Mouse (Mus musculus): ENCODE measurements around the gene Ttc17. TPM values are rescaled to one million over a fixed set of nuclear protein-coding genes. Genes with fewer than 3 reads are reported as not detected.
A peak's percentile ranks its signal among the peaks of the same experiment; 100 is the strongest.

Gene Ttc17
- polyA plus RNA-seq, 1 experiment from 2014 or later = 19.2 TPM

GRCm38 (mm10) chr2:94268835-94269234, 137.7 kb downstream of the Ttc17 start:
- Histone ChIP-seq H3K4me1 (replicated peaks) (peaks cover 22% of the 10 kb centered on the region), H3K27ac (no peak overlapping the region), H3K36me3 (no peaks in the 10 kb centered on the region), H3K9me3 (no peaks in the 10 kb centered on the region), H3K4me2 (no peak overlapping the region), H3K9ac (replicated peaks) (no peak overlapping the region), H3K27me3 (peaks cover 73% of the 10 kb centered on the region), H3K4me3 (replicated peaks) (no peak overlapping the region)
- ATAC-seq (ENCODE audit: insufficient number of reproducible peaks, insufficient read depth, low FRiP score, low TSS enrichment, low read depth) = no peak
- 89% methylated on average over 8 of the region's 8 CpGs for WGBS

GRCm38 (mm10) chr2:94267213-94267850, 139.2 kb downstream of the Ttc17 start:
- Histone ChIP-seq H3K4me3 (replicated peaks) (no peak overlapping the region), H3K9me3 (no peaks in the 10 kb centered on the region), H3K27me3 (peaks cover 71% of the 10 kb centered on the region), H3K36me3 (no peaks in the 10 kb centered on the region), H3K9ac (replicated peaks) (no peak overlapping the region), H3K4me1 (replicated peaks) (peaks cover 23% of the 10 kb centered on the region), H3K4me2 (no peak overlapping the region), H3K27ac (no peak overlapping the region)
- 35% methylated on average over 4 of the region's 4 CpGs for WGBS
- no peak for ATAC-seq (ENCODE audit: insufficient number of reproducible peaks, insufficient read depth, low FRiP score, low TSS enrichment, low read depth)

- Histone ChIP-seq H3K36me3 (no peaks in the 10 kb centered on the region), H3K9me3 (no peaks in the 10 kb centered on the region), H3K4me1 (replicated peaks) (peaks cover 23% of the 10 kb centered on the region), H3K9ac (replicated peaks) (no peak overlapping the region), H3K27me3 (peaks cover 70% of the 10 kb centered on the region), H3K27ac (no peak overlapping the region), H3K4me2 (no peak overlapping the region), H3K4me3 (replicated peaks) (no peak overlapping the region)
- ATAC-seq (ENCODE audit: insufficient number of reproducible peaks, insufficient read depth, low FRiP score, low TSS enrichment, low read depth) = no peak
- 19% methylated on average over 7 of the region's 7 CpGs for WGBS
Measured at GRCm38 (mm10) chr2:94266381-94267160, 139.9 kb downstream of the Ttc17 start.

- peak overlapping the region; percentile 66 for H3K4me2 ChIP-seq
- no peaks in the 10 kb centered on the region for H3K36me3 ChIP-seq
- H3K4me1 ChIP-seq (replicated peaks) = peaks cover 23% of the 10 kb centered on the region
- no peaks in the 10 kb centered on the region for H3K9me3 ChIP-seq
- H3K27ac ChIP-seq = no peak overlapping the region
- ATAC-seq (ENCODE audit: insufficient number of reproducible peaks, insufficient read depth, low FRiP score, low TSS enrichment, low read depth) = no peak
- peak overlapping the region; percentile 18 for H3K4me3 ChIP-seq (replicated peaks)
- peaks cover 70% of the 10 kb centered on the region for H3K27me3 ChIP-seq
- no peak overlapping the region for H3K9ac ChIP-seq (replicated peaks)
- WGBS = 9% methylated on average over 16 of the region's 16 CpGs
Measured at GRCm38 (mm10) chr2:94265221-94266191, 141.0 kb downstream of the Ttc17 start.

GRCm38 (mm10) chr2:94264631-94265098, 141.8 kb downstream of the Ttc17 start:
- Histone ChIP-seq H3K4me2 (peak overlapping the region; percentile 66), H3K9ac (replicated peaks) (0 out of 2 replicates have a peak overlapping the region, but pooled peaks have one; percentile 40), H3K4me3 (replicated peaks) (peak overlapping the region; percentile 18), H3K27me3 (peaks cover 70% of the 10 kb centered on the region), H3K27ac (no peak overlapping the region), H3K36me3 (no peaks in the 10 kb centered on the region), H3K4me1 (replicated peaks) (peaks cover 23% of the 10 kb centered on the region), H3K9me3 (no peaks in the 10 kb centered on the region)
- no peak for ATAC-seq (ENCODE audit: insufficient number of reproducible peaks, insufficient read depth, low FRiP score, low TSS enrichment, low read depth)
- under 1% methylated on average over 12 of the region's 12 CpGs for WGBS

- Histone ChIP-seq H3K27ac (no peak overlapping the region), H3K9ac (replicated peaks) (no peak overlapping the region), H3K27me3 (peaks cover 70% of the 10 kb centered on the region), H3K4me3 (replicated peaks) (peak overlapping the region; percentile 18), H3K9me3 (no peaks in the 10 kb centered on the region), H3K4me2 (peak overlapping the region; percentile 66), H3K36me3 (no peaks in the 10 kb centered on the region), H3K4me1 (replicated peaks) (peaks cover 23% of the 10 kb centered on the region)
- no peak for ATAC-seq (ENCODE audit: insufficient number of reproducible peaks, insufficient read depth, low FRiP score, low TSS enrichment, low read depth)
- WGBS = 2% methylated on average over 2 of the region's 2 CpGs
Measured at GRCm38 (mm10) chr2:94264006-94264405, 142.5 kb downstream of the Ttc17 start.

GRCm38 (mm10) chr2:94263530-94263937, 143.0 kb downstream of the Ttc17 start:
- H3K4me1 ChIP-seq (replicated peaks) = peaks cover 23% of the 10 kb centered on the region
- H3K36me3 ChIP-seq = no peaks in the 10 kb centered on the region
- peaks cover 65% of the 10 kb centered on the region for H3K27me3 ChIP-seq
- no peaks in the 10 kb centered on the region for H3K9me3 ChIP-seq
- H3K9ac ChIP-seq (replicated peaks) = peak overlapping the region; percentile 31; the same call in 1 of the 2 replicates
- H3K4me2 ChIP-seq = peak overlapping the region; percentile 66
- no peak for ATAC-seq (ENCODE audit: insufficient number of reproducible peaks, insufficient read depth, low FRiP score, low TSS enrichment, low read depth)
- H3K4me3 ChIP-seq (replicated peaks) = peak overlapping the region; percentile 30
- under 1% methylated on average over 14 of the region's 14 CpGs for WGBS
- H3K27ac ChIP-seq = no peak overlapping the region

GRCm38 (mm10) chr2:94262917-94263529, 143.5 kb downstream of the Ttc17 start:
- peak overlapping the region; percentile 30 for H3K4me3 ChIP-seq (replicated peaks)
- WGBS = 3% methylated on average over 13 of the region's 13 CpGs
- no peak overlapping the region for H3K27ac ChIP-seq
- H3K4me1 ChIP-seq (replicated peaks) = peaks cover 23% of the 10 kb centered on the region
- no peaks in the 10 kb centered on the region for H3K36me3 ChIP-seq
- peaks cover 60% of the 10 kb centered on the region for H3K27me3 ChIP-seq
- no peak for ATAC-seq (ENCODE audit: insufficient number of reproducible peaks, insufficient read depth, low FRiP score, low TSS enrichment, low read depth)
- H3K9me3 ChIP-seq = no peaks in the 10 kb centered on the region
- peak overlapping the region; percentile 31; the same call in 1 of the 2 replicates for H3K9ac ChIP-seq (replicated peaks)
- H3K4me2 ChIP-seq = peak overlapping the region; percentile 66

GRCm38 (mm10) chr2:94254102-94254501, 152.4 kb downstream of the Ttc17 start:
- H3K4me2 ChIP-seq = no peak overlapping the region
- no peak overlapping the region for H3K27ac ChIP-seq
- H3K27me3 ChIP-seq = peaks cover 24% of the 10 kb centered on the region
- WGBS = 20% methylated on average over 3 of the region's 3 CpGs
- H3K36me3 ChIP-seq = no peaks in the 10 kb centered on the region
- no peak overlapping the region for H3K4me3 ChIP-seq (replicated peaks)
- no peaks in the 10 kb centered on the region for H3K9me3 ChIP-seq
- H3K9ac ChIP-seq (replicated peaks) = no peak overlapping the region
- ATAC-seq (ENCODE audit: insufficient number of reproducible peaks, insufficient read depth, low FRiP score, low TSS enrichment, low read depth) = no peak
- H3K4me1 ChIP-seq (replicated peaks) = no peaks in the 10 kb centered on the region
